Mouse (Mus musculus) left cerebral cortex, adult 11 months (tissue): ENCODE measurements at regions not wholly inside any gene's neighbourhood (a gene's known extent, or its start where the extent isn't known, plus 50 kb on each side); places are given as distances from the start of the nearest gene placed in this dataset.
A peak's percentile ranks its signal among the peaks of the same experiment; 100 is the strongest.

Experiments
- DNase-seq: peaks from one replicate; pipeline ENCODE4 v3.0.0; 2022; ENCODE audit warnings: low spot score

DNA sequence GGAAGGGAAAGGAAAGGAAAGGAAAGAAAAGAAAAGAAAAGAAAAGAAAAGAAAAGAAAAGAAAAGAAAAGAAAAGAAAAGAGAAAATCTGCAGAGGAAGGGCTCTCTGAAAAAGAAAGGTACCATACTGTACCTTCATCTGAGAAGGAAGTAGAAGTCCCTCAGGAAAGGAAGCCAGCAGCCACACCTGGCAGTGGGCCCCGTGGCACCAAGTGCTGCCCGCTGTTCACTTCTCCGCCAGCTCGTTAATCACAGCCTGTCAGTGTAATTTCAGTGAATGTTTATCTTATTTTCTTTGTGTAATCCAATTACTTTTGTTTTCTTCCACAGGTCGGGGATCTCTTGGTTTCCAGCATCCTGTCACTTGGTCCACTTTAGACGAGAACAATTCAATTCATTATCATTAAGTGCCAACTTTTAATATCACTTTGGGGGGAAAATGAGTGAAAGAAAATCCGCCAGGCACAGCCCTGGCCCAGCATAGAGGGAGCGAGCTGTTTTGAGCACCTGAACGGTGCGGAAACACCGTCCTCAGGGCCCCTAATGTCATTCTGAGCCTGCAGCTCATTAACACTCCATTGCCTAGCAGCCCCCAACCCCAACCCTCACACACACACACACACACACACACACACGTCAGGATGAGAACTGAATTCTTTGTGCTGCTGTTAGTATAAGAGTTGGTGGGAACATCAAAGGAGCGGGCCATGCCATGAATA, 309.7 kb downstream of the Irx2 start:
- no peak for DNase-seq

DNA sequence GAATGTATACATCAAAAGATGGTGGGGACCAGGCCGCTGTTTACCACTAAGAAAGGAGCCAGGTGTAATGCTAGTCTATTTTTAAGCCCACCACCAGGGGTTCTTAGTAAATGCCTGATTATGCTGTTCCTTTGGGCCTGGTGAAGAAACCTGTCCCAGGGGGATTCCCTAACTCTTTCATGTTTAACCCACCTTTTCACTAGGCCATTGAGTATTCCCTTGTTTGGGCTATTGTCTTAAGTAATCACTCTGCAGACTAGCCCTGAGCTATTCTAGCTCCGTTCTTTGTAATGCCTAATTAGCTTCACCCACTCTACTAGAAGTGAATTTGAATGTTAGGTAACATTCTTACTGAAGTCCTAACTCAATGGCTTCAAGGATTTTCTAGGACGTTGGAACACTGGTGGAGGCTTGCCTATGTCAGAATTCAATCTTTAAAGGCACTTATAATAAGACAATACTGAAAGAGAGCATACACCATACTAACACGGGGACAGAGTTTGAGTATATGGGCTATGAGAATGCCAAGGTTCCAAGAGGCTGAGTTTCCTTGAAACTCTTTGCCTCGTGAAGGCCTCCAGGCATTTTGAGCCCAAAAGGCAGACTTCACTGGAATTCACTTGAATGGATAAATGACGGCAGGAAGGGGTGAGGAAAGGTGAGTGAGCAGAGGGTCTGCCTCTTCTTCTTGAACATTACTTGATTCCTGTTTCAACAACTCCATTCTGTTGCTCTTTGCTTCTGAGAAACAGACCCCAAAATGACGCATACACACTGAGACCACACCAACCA, 312.7 kb upstream of the Irx4 start:
- no peak for DNase-seq

DNA sequence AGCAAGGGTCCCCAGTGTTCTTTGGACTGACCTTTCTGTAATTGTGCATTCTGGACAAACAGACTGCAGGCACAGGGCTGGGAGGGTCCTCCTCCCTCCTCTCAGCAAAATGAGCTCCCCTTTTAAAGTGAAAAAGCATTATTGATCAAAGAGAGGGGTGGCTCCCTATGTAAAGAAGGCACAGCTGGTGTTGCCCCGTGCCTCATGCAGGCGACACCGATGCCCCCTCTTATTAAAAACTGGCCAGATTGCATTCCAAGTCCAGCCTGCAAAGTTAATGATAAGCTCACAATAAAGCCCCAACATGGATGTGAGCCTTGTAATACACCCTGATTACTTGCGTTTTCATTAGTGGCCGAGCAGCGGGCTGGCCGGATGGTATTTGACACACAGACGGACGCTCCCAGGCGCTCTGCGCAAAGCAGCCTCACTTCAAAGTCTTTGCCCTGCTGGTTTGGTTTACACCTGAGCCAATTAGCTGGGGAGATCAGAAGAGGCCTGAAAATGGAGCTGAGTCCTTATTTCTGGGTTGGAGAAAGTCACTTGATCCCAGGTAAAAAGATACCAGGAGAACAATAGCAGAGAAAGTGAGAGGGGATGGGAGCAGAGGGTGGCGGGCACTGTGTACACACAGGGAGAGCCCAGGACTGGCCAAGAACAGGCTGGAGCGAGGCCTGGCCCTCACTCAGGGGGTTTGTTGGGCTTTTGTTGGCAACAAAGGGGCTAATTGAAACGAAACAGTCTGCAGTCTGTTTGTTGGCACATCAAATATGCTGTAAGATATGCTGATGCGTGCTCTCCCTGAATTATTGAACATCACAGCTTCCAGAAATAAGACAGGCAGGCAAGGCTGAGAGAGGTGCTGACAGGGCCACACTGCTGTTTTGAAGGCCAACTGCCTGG, 301.4 kb upstream of the Irx4 start:
- no peak for DNase-seq

DNA sequence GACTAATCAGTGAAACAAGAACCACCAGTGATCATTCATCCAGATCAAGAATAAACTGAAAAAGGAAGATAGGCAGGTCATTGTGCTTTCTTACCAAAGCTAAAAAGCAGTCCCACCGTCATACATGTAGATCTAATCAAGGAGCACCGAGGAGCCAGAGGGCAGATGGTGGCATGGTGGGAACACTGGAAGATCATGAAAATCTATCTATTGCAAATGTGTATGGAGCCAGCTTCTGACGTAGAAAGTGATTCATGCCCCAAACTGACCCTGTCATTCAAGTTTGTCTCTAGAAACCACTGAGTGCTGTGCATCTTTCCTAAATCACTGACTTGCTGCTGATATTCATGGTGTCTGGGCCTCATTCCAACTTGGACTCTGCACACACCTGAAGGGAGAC, 299.0 kb upstream of the Irx4 start:
- no peak for DNase-seq

DNA sequence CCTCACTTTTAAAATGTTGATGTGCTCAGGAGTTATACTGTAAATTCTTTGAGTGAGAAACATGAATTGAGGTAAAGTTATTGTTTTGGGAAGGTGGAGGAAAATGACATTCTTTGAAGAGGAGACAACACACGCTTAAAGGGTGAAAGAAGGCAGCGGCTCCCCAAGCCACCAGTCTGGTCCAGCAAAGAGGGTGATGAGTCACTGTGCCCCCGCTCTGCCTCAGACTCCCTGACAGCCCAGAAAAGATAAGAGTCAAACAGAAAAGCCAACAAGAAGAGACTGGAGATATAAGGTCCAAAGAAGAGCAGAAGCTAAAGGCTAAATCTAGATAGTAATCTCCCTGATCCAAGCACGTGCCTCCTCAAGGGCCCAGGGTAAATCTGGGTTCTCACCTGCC, 288.1 kb upstream of the Irx4 start:
- DNase-seq: no peak

DNA sequence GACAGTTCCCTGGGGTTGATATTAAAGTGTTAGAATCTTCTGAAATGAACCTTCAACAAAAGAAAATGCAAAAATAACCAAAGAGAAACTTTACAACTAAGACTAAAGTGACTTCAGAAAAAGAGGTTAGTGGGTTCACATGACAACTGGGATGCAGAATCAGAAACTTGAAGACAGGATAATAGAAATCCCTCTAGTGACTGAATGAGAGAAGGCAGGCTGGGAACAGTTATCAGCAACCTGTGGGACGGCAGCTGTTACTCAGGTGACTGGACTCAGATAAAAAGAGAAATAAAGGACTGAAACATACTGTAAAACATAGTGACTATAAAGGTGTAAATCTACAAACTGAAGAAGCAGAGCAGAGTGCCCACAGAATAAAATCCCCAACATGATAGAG, 287.4 kb upstream of the Irx4 start:
- no peak for DNase-seq

DNA sequence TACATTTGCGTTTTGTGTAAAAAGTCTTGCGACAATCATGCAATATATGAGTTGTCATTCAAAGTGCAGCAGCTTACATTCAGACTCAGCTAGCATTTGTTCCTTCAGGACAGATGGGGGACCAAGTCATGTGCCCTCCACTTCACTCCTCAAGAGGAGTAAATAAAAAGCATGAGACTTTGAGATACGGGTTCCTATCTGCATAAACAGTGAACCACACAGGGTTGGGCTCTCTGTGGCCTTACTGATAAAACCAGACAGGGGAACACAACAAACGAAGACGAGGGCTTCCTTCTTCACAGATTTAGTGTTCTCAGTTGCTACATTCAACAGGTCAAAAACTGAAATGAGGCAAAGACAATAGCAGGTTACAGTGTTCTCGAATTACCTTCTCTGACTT, 283.1 kb upstream of the Irx4 start:
- no peak for DNase-seq

DNA sequence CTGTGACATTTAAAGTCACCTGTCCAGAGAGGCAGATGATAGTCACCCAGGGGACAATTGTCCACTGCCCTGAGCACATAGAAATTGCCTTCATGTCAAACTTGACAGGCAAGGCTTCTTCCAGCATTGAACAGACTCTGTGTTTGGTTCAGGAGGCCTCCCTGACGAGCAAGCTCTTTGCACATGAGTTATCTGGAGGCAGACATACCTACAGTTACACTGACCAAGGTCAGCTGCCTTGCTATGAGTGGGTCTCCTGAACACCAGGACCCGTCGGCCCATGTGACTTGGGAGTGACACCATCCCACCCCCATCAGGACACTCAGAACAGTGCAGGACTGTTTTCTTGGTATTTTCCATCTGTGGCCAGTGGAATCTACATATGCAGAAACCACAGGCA, 282.3 kb upstream of the Irx4 start:
- DNase-seq: no peak

DNA sequence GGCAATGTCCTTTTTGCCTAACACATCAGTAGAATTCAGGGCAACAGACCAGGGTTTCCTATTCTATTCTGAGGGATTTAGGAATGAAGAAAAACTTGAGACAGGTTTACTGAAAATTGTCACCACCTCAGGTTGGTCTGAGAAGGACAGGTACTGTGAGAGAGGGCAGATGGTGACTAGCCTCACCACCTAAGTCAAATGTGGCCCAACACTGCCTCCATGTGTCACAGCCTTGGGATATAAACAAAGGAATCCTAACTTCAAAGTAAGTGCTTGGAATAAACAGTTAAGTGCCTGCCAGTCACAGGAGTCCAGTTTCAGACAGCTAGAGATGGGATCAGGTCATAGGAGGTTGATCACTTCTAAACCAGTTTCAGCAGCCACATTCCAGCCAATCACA, 281.3 kb upstream of the Irx4 start:
- DNase-seq: no peak

DNA sequence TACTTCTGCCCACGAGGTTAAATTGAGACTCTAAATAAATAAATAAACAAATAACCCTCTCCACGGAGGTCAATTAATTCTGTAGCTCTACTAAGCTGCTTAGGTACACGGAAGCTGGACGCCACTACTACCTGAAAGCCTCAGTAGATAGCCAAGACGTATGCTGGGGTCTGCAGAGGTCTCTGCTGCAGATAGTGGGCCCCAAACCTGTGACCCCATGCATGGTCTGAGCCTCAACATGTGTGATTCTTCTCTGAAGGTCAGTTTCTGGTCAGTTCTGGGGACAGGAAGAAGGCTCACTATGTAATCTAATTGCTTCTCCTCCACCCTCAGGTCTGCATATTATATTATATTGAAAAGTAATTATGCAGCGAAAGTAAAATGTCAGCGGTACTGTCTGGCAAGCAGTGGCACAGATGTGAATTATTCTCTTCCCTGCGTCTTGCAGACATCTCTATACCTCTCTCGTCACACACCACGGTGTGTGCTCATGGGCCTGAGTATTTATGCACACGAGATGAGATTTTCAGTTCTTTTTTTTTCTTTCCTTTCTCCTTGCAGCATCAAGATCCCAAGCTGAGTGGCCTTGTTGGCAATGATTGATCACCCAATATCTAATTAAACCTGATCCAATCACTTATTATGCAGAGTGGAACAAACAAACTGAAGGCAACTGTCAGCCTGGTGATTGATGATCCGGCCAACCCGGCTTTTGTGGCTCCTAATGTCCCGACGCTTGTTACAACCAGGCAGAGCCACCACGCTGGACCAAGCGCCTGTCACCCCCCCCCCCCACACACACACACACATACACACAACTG, 267.5 kb upstream of the Irx4 start:
- no peak for DNase-seq

DNA sequence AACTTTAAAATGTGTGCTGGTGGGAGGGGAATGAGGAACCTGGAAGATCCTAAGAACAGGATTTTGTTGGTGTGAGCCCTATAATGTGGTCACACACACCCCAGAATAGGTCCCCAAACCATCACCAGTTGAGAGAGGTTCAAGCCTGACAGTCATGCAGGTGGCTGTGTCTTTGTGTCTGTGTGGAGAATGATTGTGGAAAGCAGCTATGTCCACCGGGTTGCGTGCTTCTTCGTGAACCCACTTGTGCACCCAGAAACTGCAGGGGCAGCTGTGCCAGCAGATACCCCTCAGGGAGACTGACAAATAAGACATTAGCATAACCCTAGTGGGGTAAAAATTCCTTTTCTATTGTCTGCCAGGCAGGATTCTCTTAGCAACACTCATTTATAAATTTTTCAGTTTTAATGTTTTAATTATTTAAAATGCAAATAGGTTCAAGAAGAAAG, 266.8 kb upstream of the Irx4 start:
- no peak for DNase-seq

DNA sequence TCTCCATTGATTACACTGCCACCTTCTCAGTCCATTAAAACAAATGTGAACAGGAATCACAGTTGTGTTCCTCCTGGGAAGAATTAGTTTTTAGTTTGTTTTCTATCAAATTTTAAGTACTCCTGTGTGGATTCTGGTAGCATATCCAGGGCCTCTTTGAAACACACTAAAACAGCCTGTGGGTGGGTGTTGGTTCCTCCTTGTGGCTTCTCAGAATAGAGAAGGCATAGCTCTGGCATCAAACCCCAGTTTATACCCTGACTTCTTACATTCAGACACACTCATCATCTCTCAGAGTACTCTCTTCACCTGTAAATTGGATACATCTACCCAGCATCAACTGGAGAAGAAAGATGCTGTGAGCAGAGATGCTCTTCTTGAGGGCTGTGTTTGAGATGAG, 265.7 kb upstream of the Irx4 start:
- DNase-seq: no peak

DNA sequence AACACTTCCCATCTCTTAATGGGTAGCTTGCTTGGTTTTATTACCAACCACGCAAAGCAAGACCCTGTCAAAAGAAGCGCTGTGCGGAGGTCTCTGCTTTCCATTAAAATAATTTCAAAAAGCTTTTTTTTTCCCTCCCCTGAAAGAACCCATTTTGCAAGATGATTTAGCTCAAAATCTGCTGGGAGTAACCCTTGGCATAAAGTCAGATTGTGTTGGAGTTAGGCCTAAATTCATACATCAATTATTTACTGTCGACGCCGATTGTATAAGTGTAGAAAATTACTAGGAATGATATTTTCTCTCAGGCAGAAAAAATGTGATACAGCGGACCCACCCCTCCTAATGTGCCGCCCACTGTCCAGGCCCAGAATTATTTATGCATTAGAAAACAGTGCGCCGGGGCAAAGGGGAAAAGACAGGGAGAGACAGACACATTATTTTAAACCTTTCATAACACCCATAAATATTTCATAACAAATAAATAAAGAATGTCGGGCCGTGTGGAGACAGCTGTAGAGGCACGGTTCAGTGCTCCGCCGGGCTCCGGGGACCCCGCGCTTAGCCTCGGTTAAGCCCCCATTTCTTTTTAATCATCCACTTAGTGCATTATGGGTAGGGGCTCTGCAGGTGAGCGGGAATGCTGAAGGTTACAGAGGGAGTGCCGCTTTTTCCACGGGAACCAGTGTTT, 251.3 kb upstream of the Irx4 start:
- no peak for DNase-seq

DNA sequence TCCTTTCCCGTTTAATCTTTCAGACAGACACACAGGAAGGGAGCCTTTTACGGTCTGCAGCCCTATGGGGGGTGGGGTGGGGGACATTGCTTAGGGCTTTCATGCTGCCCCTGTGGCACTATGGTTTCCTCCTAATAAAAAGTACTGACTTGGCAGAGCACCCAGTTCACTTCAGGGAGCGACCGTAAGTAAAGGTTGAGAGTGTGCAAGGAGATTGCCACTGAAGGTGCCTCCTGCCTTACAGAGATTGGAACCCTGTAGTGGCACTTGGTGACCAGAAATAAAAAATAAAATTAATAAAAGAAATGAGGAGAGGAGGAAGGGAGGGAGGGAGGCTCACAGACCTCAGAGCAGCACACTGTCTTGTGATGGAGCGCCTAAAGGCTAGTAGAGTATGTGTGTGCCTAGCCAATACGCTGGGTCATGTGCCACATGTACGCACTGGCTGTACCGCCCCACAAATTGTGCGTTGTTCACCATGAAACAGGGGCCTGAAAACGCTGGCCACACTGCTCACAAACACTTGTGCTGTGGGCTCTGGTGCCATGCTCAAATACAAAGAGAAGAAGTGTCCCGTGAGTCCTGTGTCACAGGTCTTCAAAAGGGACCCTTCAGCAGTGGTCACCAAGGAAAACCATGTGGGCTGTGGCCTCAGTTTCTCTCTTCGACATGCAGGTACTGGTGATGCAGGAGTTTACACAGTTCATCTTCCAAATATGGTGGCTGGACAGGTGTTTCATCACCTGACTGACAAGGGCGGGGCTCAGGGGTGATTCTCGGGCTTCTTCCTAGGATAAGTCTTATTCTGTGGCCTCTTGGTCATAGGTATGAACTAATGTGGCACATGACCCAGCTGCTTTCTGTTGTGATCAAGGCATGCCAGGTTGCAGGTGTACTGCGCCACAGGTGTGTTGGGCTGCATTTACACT, 250.5 kb upstream of the Irx4 start:
- DNase-seq: no peak

DNA sequence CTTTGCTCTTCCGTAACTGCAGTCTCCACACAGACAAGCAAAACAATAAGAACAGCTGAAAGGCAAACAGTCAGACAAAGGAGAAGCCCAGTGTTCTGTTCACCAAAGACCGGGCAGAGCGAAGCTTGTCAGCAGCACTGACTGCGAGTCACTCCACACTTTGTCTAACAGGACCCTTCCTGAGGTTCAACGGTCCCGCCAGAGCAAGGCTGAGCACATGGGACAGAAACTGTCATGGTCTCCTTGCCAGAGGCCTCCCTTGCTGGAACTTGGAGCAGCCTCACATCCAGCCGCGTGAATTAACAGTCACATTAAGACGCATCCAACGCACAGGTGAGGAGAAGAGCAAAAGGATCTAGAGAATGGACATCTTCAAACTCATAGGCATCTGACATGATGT, 241.1 kb upstream of the Irx4 start:
- DNase-seq: no peak

DNA sequence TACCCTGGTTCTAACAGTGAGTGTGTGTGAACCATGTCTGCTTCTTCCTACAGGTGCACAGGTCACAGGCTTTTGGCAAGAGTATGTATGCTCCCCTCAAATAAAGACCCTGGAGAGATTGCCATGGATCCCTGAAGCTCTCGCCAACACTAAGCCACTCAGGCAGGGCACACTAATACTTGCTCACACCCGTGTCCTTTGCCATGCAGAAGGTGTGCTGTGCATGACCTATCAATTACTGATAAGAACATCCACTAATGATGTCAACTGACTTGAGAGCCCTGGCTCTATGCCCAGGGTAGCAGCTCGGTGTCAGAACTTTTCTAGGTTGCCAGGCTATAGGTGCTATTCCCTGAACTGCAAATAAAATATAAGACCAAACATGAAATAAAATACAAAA, 229.1 kb upstream of the Irx4 start:
- DNase-seq: no peak

DNA sequence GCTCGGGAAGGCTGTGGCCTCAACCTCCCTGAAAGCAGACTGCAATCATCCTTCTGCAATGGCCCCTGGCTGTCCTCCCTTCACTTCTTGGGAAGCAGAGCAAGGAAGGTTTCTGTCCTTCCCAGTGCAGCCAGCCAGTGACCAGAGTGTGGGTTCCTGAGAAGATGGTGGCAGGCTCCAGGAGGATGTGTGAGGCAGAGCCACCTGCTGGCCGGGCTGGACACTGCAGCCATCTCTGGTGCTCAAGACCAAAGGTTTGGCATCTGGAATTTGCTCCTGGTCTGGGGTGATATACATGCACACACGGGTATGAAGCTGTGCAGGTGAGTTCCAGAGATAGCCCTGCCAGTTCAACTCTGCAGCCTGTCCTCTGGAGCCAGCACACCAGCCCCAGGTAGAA, 227.2 kb upstream of the Irx4 start:
- DNase-seq: peak; percentile 16

DNA sequence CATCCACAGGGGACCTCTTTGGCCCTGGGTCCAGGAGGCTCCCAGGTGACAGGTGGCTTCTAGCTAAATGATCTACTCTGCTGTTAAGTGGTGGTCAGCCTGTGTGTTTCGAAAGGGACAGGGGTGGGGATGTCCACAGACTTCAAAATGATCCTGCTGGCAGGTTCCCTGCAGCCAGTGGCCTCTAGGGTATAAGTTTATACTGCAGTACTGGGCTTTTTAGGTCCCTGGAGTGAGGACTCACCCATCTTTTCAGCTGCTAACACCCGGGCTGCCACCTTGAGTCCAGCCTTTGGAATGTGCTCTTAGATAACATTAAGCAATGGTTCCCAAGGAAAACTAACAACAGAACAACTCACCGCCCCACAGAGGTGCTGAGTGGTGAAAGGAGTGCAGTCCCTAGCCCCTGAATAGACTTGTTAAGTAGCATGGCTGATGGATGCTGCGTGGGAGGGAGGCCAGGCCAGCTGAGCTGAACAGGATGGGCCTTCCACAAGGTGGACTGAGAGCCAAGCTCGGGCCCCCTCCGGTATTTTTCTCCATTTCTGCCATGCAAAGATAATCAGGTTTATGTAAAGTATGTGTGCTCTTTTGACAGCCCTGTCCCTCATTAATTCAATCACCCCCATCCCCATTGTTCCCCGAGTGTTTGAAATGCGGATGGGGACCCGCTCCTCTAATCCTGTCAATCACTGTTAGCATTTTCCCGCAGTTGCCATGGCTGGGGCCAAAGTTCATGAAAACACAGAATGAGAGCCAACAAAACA, 226.0 kb upstream of the Irx4 start:
- DNase-seq: no peak

DNA sequence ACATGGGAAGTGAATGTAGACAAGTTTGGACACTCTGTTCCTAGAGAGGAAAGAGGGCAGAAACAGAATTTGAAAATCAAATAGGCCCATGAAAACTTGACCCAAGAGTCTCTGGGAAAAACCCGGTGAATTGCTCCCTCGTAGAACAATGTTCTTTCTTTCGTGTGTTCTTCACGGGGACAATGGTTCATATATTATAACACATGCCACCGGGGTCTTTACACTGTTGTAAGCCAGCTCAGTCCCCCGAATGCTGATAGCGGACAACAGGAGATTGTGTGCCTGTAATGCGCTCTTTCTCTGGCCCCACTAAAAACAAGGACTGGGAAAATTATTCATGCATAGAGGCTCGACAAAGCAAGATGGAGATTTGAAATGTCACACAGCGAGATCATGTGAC, 225.4 kb upstream of the Irx4 start:
- DNase-seq: no peak
